Mouse (Mus musculus): ENCODE results near the gene Pcbd1. TPM values are rescaled to one million over a fixed set of nuclear protein-coding genes. Genes with fewer than 3 reads are reported as not detected.
A peak's percentile ranks its signal among the peaks of the same experiment; 100 is the strongest.

Pcbd1 gene
- polyA plus RNA-seq, 1 experiment from 2014 or later = 11.1 TPM

DNA sequence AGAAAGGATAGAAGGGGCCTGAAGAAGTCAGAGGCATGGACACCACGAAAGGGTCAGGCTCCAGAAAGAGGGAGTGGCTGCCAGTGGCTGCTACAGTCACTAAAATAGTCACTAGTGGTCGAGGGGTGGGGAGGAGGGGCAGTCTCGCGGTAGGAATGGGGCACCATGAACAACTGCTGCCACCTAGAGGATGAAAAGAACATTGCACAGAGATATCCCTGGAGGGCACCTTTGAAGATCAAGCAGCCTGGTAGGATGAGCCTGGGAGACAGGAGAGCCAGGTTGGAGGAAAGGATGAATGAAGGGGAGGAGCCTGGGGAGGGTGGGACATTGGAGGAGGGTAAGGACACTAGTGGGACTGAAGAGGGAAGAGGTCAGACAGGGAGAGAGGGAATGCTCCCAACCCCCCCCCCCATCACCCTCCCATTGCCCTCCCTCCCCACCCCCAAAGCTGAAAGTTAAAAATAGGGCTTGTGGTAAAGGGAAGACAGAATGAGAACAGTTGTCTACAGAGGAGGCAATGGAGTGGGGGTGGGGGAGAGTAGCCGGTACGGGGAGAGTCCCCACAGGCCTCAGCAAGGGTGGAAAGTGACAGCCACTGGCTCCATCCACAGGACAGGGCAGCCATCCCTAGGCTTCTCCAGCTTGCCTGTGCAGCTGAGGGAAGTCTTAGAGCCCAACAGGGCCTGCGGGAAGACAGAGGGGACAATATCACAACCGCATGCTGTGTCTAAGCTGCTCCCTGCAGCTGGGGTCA lies 20.5 kb upstream of the Pcbd1 start:
- Histone ChIP-seq H3K9me3 (no peaks in the 10 kb centered on the region), H3K4me1 (peaks cover 29% of the 10 kb centered on the region), H3K27ac (no peak overlapping the region), H3K4me2 (peak overlapping the region; percentile 19; the same call in 1 of the 2 replicates), H3K4me3 (no peak overlapping the region), H3K9ac (no peak overlapping the region), H3K36me3 (no peaks in the 10 kb centered on the region), H3K27me3 (no peaks in the 10 kb centered on the region)
- ATAC-seq (ENCODE audit: insufficient number of reproducible peaks, low FRiP score, low TSS enrichment, low read depth) = peak; percentile 48; the same call in 1 of the 2 replicates
- WGBS = 6% methylated on average over 8 of the region's 8 CpGs

DNA sequence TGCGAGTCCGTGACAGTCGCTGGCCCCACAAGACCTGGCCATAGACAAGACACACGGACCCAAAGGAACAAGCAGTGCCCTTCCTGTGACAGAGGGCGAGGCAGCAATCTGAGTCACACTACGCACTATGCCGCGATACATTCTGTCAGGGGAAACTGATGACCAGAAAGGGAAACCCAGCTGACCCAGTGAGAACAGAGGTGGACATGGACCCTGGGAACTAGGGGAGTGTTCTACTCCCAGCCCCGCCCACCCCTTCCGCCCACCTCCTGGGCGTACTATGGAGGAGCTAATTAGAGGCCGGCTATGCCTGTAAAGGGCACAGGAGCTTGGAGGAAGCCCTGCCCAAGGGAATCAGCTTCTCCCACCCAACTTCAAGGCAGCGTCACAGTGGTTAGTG lies 19.9 kb upstream of the Pcbd1 start:
- peaks cover 25% of the 10 kb centered on the region for H3K4me1 ChIP-seq
- no peaks in the 10 kb centered on the region for H3K9me3 ChIP-seq
- no peaks in the 10 kb centered on the region for H3K27me3 ChIP-seq
- 15% methylated on average over 13 of the region's 13 CpGs for WGBS
- H3K36me3 ChIP-seq = no peaks in the 10 kb centered on the region
- ATAC-seq (ENCODE audit: insufficient number of reproducible peaks, low FRiP score, low TSS enrichment, low read depth) = no peak
- H3K27ac ChIP-seq = no peak overlapping the region
- H3K4me3 ChIP-seq = no peak overlapping the region
- peak overlapping the region; percentile 10; the same call in 1 of the 2 replicates for H3K4me2 ChIP-seq
- H3K9ac ChIP-seq = no peak overlapping the region

DNA sequence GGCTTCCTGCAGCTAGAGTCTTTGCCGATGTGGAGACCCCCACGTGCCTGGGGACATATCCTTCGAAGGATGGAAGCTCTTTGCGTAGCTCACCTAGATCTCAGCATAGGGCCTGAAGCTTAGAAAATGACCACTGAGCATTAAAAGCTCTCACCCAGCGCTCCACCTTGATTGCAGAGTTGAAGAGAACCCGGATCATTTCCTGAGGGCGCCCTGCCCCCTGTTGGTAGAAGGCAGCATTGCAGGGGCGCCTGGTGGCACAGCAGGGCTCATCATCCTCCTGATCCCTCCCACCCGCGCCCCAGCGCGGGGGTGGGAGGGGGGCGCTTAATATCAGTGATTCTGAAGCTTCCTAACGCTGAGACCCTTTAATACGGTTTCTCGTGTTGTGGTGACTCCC lies 16.8 kb upstream of the Pcbd1 start:
- Histone ChIP-seq H3K9ac (no peak overlapping the region), H3K36me3 (no peaks in the 10 kb centered on the region), H3K4me3 (no peak overlapping the region), H3K4me2 (no peak overlapping the region), H3K4me1 (peaks cover 15% of the 10 kb centered on the region), H3K27ac (no peak overlapping the region), H3K9me3 (no peaks in the 10 kb centered on the region), H3K27me3 (no peaks in the 10 kb centered on the region)
- no peak for ATAC-seq (ENCODE audit: insufficient number of reproducible peaks, low FRiP score, low TSS enrichment, low read depth)
- WGBS = 14% methylated on average over 16 of the region's 16 CpGs

DNA sequence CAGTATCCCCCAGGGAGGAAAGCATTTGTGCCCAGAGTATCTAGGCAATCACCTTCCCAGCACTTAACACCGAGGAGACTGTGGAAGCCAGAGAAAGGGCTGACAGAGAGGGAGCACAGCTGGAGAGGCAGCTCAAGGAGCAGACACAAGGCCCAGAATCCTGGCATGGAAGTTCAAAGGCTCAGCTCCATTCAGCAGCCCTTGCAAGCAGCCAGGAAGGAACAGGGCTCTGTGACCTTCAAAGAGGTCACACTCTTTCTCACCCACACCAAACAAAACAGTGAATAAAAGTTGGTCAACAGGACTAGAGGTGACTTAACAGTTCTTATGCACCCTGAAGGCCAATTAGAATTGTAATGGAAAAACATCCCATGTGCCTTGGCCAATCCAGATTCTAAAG lies 14.5 kb upstream of the Pcbd1 start:
- H3K27ac ChIP-seq = no peak overlapping the region
- no peak for ATAC-seq (ENCODE audit: insufficient number of reproducible peaks, low FRiP score, low TSS enrichment, low read depth)
- peaks cover 6% of the 10 kb centered on the region; the same call in 1 of the 2 replicates for H3K4me1 ChIP-seq
- H3K4me2 ChIP-seq = no peak overlapping the region
- H3K36me3 ChIP-seq = no peaks in the 10 kb centered on the region
- WGBS = 4% methylated on average over 1 of the region's 1 CpGs
- H3K9me3 ChIP-seq = no peaks in the 10 kb centered on the region
- H3K9ac ChIP-seq = no peak overlapping the region
- no peak overlapping the region for H3K4me3 ChIP-seq
- no peaks in the 10 kb centered on the region for H3K27me3 ChIP-seq

DNA sequence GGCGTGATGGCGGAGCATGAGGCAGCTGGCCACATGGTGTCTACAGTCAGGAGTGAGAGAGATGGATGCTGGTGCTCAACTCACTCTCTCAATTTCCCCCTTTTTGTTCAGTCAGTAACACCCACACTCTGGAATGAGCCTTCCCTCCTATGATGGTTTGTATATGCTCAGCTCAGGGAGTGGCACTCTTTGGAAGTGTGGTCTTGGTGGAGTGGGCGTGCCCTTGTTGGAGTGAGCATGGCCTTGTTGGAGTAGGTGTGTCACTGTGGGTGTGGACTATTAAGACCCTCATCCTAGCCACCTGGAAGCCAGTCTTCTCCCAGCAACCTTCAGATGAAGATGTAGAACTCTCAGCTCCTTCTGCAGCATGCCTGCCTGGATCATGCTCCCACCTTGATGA lies 13.5 kb upstream of the Pcbd1 start:
- no peaks in the 10 kb centered on the region for H3K9me3 ChIP-seq
- H3K4me2 ChIP-seq = no peak overlapping the region
- 93% methylated on average over 3 of the region's 3 CpGs for WGBS
- peaks cover 13% of the 10 kb centered on the region for H3K4me1 ChIP-seq
- ATAC-seq (ENCODE audit: insufficient number of reproducible peaks, low FRiP score, low TSS enrichment, low read depth) = no peak
- no peaks in the 10 kb centered on the region for H3K36me3 ChIP-seq
- H3K4me3 ChIP-seq = no peak overlapping the region
- H3K9ac ChIP-seq = no peak overlapping the region
- no peak overlapping the region for H3K27ac ChIP-seq
- H3K27me3 ChIP-seq = no peaks in the 10 kb centered on the region

- Histone ChIP-seq H3K9ac (no peak overlapping the region), H3K4me3 (peak overlapping the region; percentile 15; the same call in 1 of the 2 replicates), H3K27ac (no peak overlapping the region), H3K4me2 (peak overlapping the region; percentile 34), H3K27me3 (no peaks in the 10 kb centered on the region), H3K9me3 (no peaks in the 10 kb centered on the region), H3K36me3 (no peaks in the 10 kb centered on the region), H3K4me1 (peaks cover 9% of the 10 kb centered on the region)
- peak; percentile 84; the same call in 1 of the 2 replicates for ATAC-seq (ENCODE audit: insufficient number of reproducible peaks, low FRiP score, low TSS enrichment, low read depth)
- WGBS = 38% methylated on average over 14 of the region's 14 CpGs
Observed at GRCm38 (mm10) chr10:61080227-61080930, 8.8 kb upstream of the Pcbd1 start.

DNA sequence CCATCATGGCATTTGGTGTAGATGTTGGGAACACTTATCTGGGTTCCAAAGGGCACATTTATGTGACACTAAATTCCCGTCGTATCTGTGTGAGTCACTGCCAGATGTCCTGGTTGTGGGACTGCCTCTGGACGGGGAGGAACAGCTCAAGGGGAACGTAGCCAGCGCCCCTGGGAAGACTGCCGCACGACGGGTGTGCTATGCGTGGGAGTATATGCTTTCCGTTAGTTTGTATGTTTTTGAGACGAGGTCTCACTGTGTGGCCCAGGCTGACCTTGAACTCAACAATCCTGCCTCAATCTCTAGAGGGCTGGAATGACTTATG lies 8.2 kb upstream of the Pcbd1 start:
- H3K9ac ChIP-seq = no peak overlapping the region
- no peaks in the 10 kb centered on the region for H3K27me3 ChIP-seq
- peaks cover 9% of the 10 kb centered on the region for H3K4me1 ChIP-seq
- H3K4me2 ChIP-seq = no peak overlapping the region
- H3K36me3 ChIP-seq = no peaks in the 10 kb centered on the region
- 74% methylated on average over 11 of the region's 11 CpGs for WGBS
- ATAC-seq (ENCODE audit: insufficient number of reproducible peaks, low FRiP score, low TSS enrichment, low read depth) = no peak
- no peak overlapping the region for H3K27ac ChIP-seq
- H3K4me3 ChIP-seq = no peak overlapping the region
- H3K9me3 ChIP-seq = no peaks in the 10 kb centered on the region

DNA sequence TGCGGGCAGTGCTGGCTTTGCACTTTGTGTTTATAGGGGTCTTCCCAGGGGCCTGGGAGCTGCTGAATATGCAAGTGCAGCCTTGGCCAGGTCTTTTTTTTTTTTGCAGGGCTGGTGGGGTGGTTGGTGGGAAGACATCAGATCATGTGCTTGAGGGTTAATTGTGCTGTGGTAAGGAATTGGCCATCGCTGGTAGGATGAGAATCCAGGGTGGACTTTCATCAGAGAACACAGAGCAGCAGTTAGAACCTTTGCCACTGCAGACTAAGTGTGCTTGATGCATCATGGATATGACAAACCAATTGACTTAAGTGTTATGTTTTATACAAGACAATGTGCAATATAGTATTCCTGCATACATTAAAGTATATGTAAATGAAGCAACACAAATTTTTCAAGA lies 3.8 kb upstream of the Pcbd1 start:
- no peaks in the 10 kb centered on the region for H3K9me3 ChIP-seq
- H3K36me3 ChIP-seq = no peaks in the 10 kb centered on the region
- H3K4me2 ChIP-seq = no peak overlapping the region
- H3K4me1 ChIP-seq = peaks cover 14% of the 10 kb centered on the region
- WGBS = 56% methylated on average over 2 of the region's 2 CpGs
- no peak overlapping the region for H3K4me3 ChIP-seq
- H3K27me3 ChIP-seq = no peaks in the 10 kb centered on the region
- no peak for ATAC-seq (ENCODE audit: insufficient number of reproducible peaks, low FRiP score, low TSS enrichment, low read depth)
- H3K27ac ChIP-seq = no peak overlapping the region
- H3K9ac ChIP-seq = no peak overlapping the region

- Histone ChIP-seq H3K4me1 (peaks cover 11% of the 10 kb centered on the region), H3K4me3 (no peak overlapping the region), H3K36me3 (no peaks in the 10 kb centered on the region), H3K27ac (no peak overlapping the region), H3K27me3 (no peaks in the 10 kb centered on the region), H3K9me3 (no peaks in the 10 kb centered on the region), H3K4me2 (no peak overlapping the region), H3K9ac (no peak overlapping the region)
- no peak for ATAC-seq (ENCODE audit: insufficient number of reproducible peaks, low FRiP score, low TSS enrichment, low read depth)
- WGBS = 51% methylated on average over 3 of the region's 3 CpGs
Observed at GRCm38 (mm10) chr10:61086502-61086901, 2.6 kb upstream of the Pcbd1 start.

- ATAC-seq (ENCODE audit: insufficient number of reproducible peaks, low FRiP score, low TSS enrichment, low read depth) = no peak
- H3K27ac ChIP-seq = no peak overlapping the region
- H3K9ac ChIP-seq = no peak overlapping the region
- H3K27me3 ChIP-seq = no peaks in the 10 kb centered on the region
- no peak overlapping the region for H3K4me2 ChIP-seq
- H3K9me3 ChIP-seq = no peaks in the 10 kb centered on the region
- 75% methylated on average over 3 of the region's 3 CpGs for WGBS
- peaks cover 11% of the 10 kb centered on the region for H3K4me1 ChIP-seq
- H3K4me3 ChIP-seq = no peak overlapping the region
- no peaks in the 10 kb centered on the region for H3K36me3 ChIP-seq
Observed at GRCm38 (mm10) chr10:61088468-61088867, 663 bp upstream of the Pcbd1 start.

GRCm38 (mm10) chr10:61091866-61092265 lies 2.7 kb downstream of the Pcbd1 start:
- Histone ChIP-seq H3K4me1 (peaks cover 11% of the 10 kb centered on the region), H3K4me2 (no peak overlapping the region), H3K27me3 (no peaks in the 10 kb centered on the region), H3K9me3 (no peaks in the 10 kb centered on the region), H3K27ac (no peak overlapping the region), H3K9ac (no peak overlapping the region), H3K36me3 (0 out of 2 replicates have a peak, but pooled peaks cover 4% of the 10 kb centered on the region), H3K4me3 (no peak overlapping the region)
- 60% methylated on average over 6 of the region's 6 CpGs for WGBS
- ATAC-seq (ENCODE audit: insufficient number of reproducible peaks, low FRiP score, low TSS enrichment, low read depth) = no peak

DNA sequence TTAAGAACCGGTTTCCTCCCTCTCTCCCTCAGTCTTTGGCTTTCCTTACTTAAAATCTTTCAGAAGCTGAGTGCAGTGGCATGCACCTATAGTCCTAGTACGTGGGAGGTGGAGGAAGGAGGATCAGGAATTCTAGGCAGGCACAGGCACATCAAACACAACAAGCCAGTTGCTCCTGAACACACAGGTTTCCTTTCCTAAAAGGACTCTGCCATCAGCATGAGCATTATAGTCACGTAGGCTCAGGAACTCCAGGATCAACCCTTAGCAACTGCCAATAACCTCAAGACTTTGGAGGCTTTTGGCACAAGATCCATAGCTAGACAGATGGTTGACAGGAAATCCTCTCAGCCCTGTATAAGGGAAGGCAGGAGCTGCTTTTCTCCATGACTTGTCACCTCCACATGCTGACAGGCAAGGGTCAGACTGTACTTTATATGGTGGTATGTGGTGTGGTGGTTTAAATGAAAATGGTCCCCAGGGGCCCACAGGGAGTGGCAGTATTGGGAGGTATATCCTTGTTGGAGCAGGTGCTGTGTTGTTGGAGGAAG lies 14.5 kb downstream of the Pcbd1 start:
- H3K9ac ChIP-seq = no peak overlapping the region
- no peak for ATAC-seq (ENCODE audit: insufficient number of reproducible peaks, low FRiP score, low TSS enrichment, low read depth)
- peaks cover 92% of the 10 kb centered on the region for H3K36me3 ChIP-seq
- no peaks in the 10 kb centered on the region for H3K4me1 ChIP-seq
- WGBS = 77% methylated on average over 3 of the region's 3 CpGs
- H3K4me2 ChIP-seq = no peak overlapping the region
- H3K27me3 ChIP-seq = no peaks in the 10 kb centered on the region
- H3K27ac ChIP-seq = no peak overlapping the region
- H3K4me3 ChIP-seq = no peak overlapping the region
- H3K9me3 ChIP-seq = no peaks in the 10 kb centered on the region

All from limb, embryonic 15.5 days (tissue).